Mouse (Mus musculus) cerebellum, adult 2 months (tissue): ENCODE results near the gene Lmx1b.

ENCODE experiments used
- CTCF ChIP-seq: fragments of 200-500 bp; IDR thresholded peaks from 2 replicates; pipeline ENCODE4 v1.5.1; 2011; ENCODE audit warnings: low read depth, mild to moderate bottlenecking, control low read depth, low read length, moderate library complexity, borderline replicate concordance; ENCODE audit not compliant: insufficient read depth
- POLR2A ChIP-seq: fragments of 200-500 bp; IDR thresholded peaks from 2 replicates; pipeline ENCODE4 v1.6.1; 2011; ENCODE audit warnings: low read length, control low read depth, borderline replicate concordance; ENCODE audit not compliant: insufficient read depth

DNA sequence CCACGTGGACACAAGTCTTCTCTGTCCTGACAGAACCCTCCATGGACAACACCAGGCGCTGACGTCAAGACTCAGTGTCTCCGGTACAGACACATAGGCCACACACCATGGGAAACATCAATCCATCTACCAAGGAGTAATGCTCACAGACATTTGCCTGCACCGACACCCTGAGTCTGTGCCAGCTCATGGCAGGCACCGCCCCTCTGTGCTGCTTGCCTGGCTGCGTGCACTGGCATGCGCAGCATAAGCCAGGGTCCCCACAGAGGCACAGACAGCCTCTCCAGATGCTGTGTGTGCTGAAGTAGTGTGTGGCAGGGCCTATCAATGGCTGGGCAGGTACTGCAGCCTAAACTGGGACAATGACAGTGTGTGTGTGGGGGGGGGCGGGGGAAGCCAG, 22.6 kb downstream of the Lmx1b start:
- TF ChIP-seq CTCF = no peak
- no peak for TF ChIP-seq POLR2A
